Mouse (Mus musculus): ENCODE measurements around the gene Anks1b.

DNA sequence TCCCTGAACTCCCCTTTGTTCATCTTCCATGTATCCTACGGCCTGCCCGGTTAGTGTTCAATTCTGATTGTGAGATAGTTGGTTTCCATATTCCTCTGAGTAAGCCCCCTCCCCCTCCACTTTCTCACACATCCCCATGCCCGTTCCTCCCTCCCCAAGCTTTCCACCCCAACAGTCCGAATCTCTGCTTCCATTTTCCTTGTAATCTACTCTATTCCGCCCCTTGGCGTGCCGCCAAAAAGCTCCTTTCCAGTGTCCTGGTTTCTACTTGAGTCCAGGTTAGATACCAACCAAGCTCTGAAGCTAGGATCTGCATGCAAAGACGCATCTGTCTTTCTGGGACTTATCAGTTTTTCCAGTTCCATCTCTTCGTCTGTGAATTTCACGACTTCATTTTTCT, 40.1 kb upstream of the Anks1b start:
- no peak for TF ChIP-seq POLR2A (IDR thresholded peaks at IDR 0.05; ENCODE audit: low read depth, low read length)
- no peak for TF ChIP-seq CTCF (IDR thresholded peaks at IDR 0.05; ENCODE audit: extremely low read depth, insufficient read depth, insufficient read length, insufficient replicate concordance)
